16 mouse cellular contexts compared by ENCODE assay signal in genomic region chr19:10784061-10784460, GRCm38 (mm10). TPM values are rescaled to one million over a fixed set of nuclear protein-coding genes. Genes with fewer than 3 reads are reported as not detected.
A peak's percentile ranks its signal among the peaks of the same experiment; 100 is the strongest.
DNase-seq lines count a peak whose midpoint lies in the region; ATAC-seq lines count a peak whose summit lies in the region.
"Had no signal": no experiment of that assay in that cellular context is flagged by ENCODE, and none has a peak within 500 bp of the region (broad histone marks: within the 10 kb centered on the region; RNA-seq: fewer than 3 reads in every experiment).

No protein-coding gene starts in this region.

- H3K4me1 ChIP-seq in hindbrain, embryonic 15.5 days (replicated peaks) = peaks cover 14% of the 10 kb centered on the region
- 0 out of 2 replicates have a peak, but pooled peaks cover 4% of the 10 kb centered on the region for H3K4me1 ChIP-seq in hindbrain, embryonic 14.5 days (replicated peaks; ENCODE audit: control insufficient read depth, insufficient read depth, low read length)
- H3K4me1 ChIP-seq: liver, embryonic 12.5 days; stomach, embryonic 15.5 days had no signal

- H3K27ac ChIP-seq in hindbrain, embryonic 15.5 days (replicated peaks) = 0 out of 2 replicates have a peak overlapping the region, but pooled peaks have one; percentile 53
- no peak overlapping the region for H3K27ac ChIP-seq in hindbrain, embryonic 14.5 days
- H3K27ac ChIP-seq: liver, embryonic 12.5 days; stomach, embryonic 15.5 days had no signal

- DNase-seq in hindbrain, embryonic 14.5 days (ENCODE audit: low spot score) = no peak
- peak; percentile 59 for DNase-seq in CD4-positive helper T cell, adult 2 months (ENCODE audit: low read depth, low spot score)
- peak; percentile 39 for DNase-seq in Muller cell, postnatal 12 days (ENCODE audit: inconsistent ontology term)
- DNase-seq in naive thymus-derived CD4-positive, alpha-beta T cell, adult 2 months (ENCODE audit: low read depth) = peak; percentile 67
- DNase-seq in left cerebral cortex, adult 18-20 months (ENCODE audit: low spot score in 2 of 2) = no peak
- DNase-seq in heart, postnatal 14 days = no peak

- ATAC-seq in hindbrain, embryonic 15.5 days (ENCODE audit: low FRiP score, low read depth) = 0 out of 2 replicates have a peak, but pooled peaks have one; percentile 42
- ATAC-seq in hindbrain, embryonic 14.5 days (ENCODE audit: low FRiP score) = no peak
- ATAC-seq: liver, embryonic 12.5 days; lung, postnatal 0 days had no signal

- 31% methylated on average over 3 of the region's 3 CpGs for WGBS in hindbrain, embryonic 15.5 days
- 27% methylated on average over 3 of the region's 3 CpGs for WGBS in hindbrain, embryonic 14.5 days

- no peak overlapping the region for H3K4me3 ChIP-seq in hindbrain, embryonic 15.5 days
- no peak overlapping the region for H3K4me3 ChIP-seq in hindbrain, embryonic 14.5 days (replicated peaks; ENCODE audit: low read length)
- H3K4me3 ChIP-seq: heart, embryonic 12.5 days; liver, embryonic 12.5 days; megakaryocyte, embryonic 14.5 days; myocyte; stomach, embryonic 15.5 days had no signal

- no peaks in the 10 kb centered on the region for H3K27me3 ChIP-seq in hindbrain, embryonic 15.5 days
- H3K27me3 ChIP-seq in hindbrain, embryonic 14.5 days (ENCODE audit: control insufficient read depth, insufficient read depth, low read length) = no peaks in the 10 kb centered on the region
- H3K27me3 ChIP-seq: heart, embryonic 12.5 days; liver, embryonic 12.5 days; stomach, embryonic 15.5 days had no signal

- H3K4me2 ChIP-seq in hindbrain, embryonic 15.5 days = no peak overlapping the region
- H3K4me2 ChIP-seq in hindbrain, embryonic 14.5 days (replicated peaks) = no peak overlapping the region
- H3K4me2 ChIP-seq: heart, embryonic 12.5 days; liver, embryonic 12.5 days; stomach, embryonic 15.5 days had no signal

- no peaks in the 10 kb centered on the region for H3K36me3 ChIP-seq in hindbrain, embryonic 15.5 days
- no peaks in the 10 kb centered on the region for H3K36me3 ChIP-seq in hindbrain, embryonic 14.5 days (replicated peaks; ENCODE audit: control insufficient read depth, insufficient read depth)
- H3K36me3 ChIP-seq: heart, embryonic 12.5 days; liver, embryonic 12.5 days; stomach, embryonic 15.5 days had no signal

- intact Hi-C loops in heart, postnatal 14 days (cut with DNase I) = no loop called here

- no peaks in the 10 kb centered on the region for H3K9me3 ChIP-seq in hindbrain, embryonic 15.5 days
- no peaks in the 10 kb centered on the region for H3K9me3 ChIP-seq in hindbrain, embryonic 14.5 days (ENCODE audit: control insufficient read depth, low read length)
- H3K9me3 ChIP-seq: heart, embryonic 12.5 days; liver, embryonic 12.5 days; megakaryocyte, embryonic 14.5 days; stomach, embryonic 15.5 days had no signal

- H3K9ac ChIP-seq in hindbrain, embryonic 15.5 days = no peak overlapping the region
- H3K9ac ChIP-seq in hindbrain, embryonic 14.5 days = no peak overlapping the region
- H3K9ac ChIP-seq: heart, embryonic 12.5 days; liver, embryonic 12.5 days; stomach, embryonic 15.5 days had no signal

RNA-seq across cellular contexts. Expression of gene Cd5, which starts 45.3 kb away (rescaled TPM):
- 0.25 and 0.28 TPM in 2 replicates for polyA plus RNA-seq in hindbrain, embryonic 15.5 days (2015; fragmentation: Nextera tagmentation; extraction: Ambion mirVana)
- 0.31 TPM in 2 replicates for polyA plus RNA-seq in hindbrain, embryonic 14.5 days (2014; fragmentation: Nextera tagmentation; extraction: Ambion mirVana)
- under 1 TPM in 1 of 2 experiments, not detected in 1; 0.16 TPM for total RNA-seq in left cerebral cortex, adult 18-20 months (2021)
- total RNA-seq in heart, postnatal 14 days (2021) = 1 to 10 TPM in 1 of 2 experiments, under 1 TPM in 1; 0.36 to 4.9 TPM
- total RNA-seq: layer of hippocampus, adult 18-20 months; left cerebral cortex, postnatal 36 days had no signal
- polyA plus RNA-seq: liver, embryonic 12.5 days; myocyte had no signal

RNA-seq across cellular contexts. Expression of gene Cd6, which starts 45.8 kb away (rescaled TPM):
- 0.10 TPM in 1 of 2 replicates, not detected in the other for polyA plus RNA-seq in hindbrain, embryonic 15.5 days (2015; fragmentation: Nextera tagmentation; extraction: Ambion mirVana)
- polyA plus RNA-seq in hindbrain, embryonic 14.5 days (2014; fragmentation: Nextera tagmentation; extraction: Ambion mirVana) = 0.09 TPM in 1 of 2 replicates, not detected in the other
- 1 to 10 TPM; 1.9 to 2.4 TPM for total RNA-seq in left cerebral cortex, adult 18-20 months (2021)
- 1 to 10 TPM in 1 of 2 experiments, under 1 TPM in 1; 0.41 to 3.6 TPM for total RNA-seq in heart, postnatal 14 days (2021)
- total RNA-seq: gastrocnemius, adult 8-10 months had no signal
- polyA plus RNA-seq: heart, embryonic 12.5 days; liver, embryonic 12.5 days; lung, postnatal 0 days; myocyte had no signal

RNA-seq across cellular contexts. Expression of gene Slc15a3, which starts 55.5 kb away (rescaled TPM):
- 0.30 and 0.47 TPM in 2 replicates for polyA plus RNA-seq in hindbrain, embryonic 15.5 days (2015; fragmentation: Nextera tagmentation; extraction: Ambion mirVana)
- 0.22 and 0.29 TPM in 2 replicates for polyA plus RNA-seq in hindbrain, embryonic 14.5 days (2014; fragmentation: Nextera tagmentation; extraction: Ambion mirVana)
- total RNA-seq in left cerebral cortex, adult 18-20 months (2021) = 1 to 10 TPM; 1.2 to 1.4 TPM
- 1 to 10 TPM; 2.6 to 2.9 TPM for total RNA-seq in heart, postnatal 14 days (2021)

Comparison
In these comparisons a context has a peak if more than half of its experiments do, and no peak if none do; other contexts are left out.
1. DNase-seq: peak in CD4-positive helper T cell, adult 2 months (single experiment), Muller cell, postnatal 12 days (single experiment) and naive thymus-derived CD4-positive, alpha-beta T cell, adult 2 months (single experiment); none in hindbrain, embryonic 14.5 days (single experiment), left cerebral cortex, adult 18-20 months (0 of 2) and heart, postnatal 14 days (0 of 2).